Mouse (Mus musculus) common myeloid progenitor, adult 5-6 weeks (primary cell): ENCODE results near the gene C3. TPM values are rescaled to one million over a fixed set of nuclear protein-coding genes. Genes with fewer than 3 reads are reported as not detected.

Experiments used
- ATAC-seq: replicated peaks from 2 replicates; pipeline ENCODE4 v1.8.0; 2016; ENCODE audit warnings: low read depth, mild to moderate bottlenecking, moderate TSS enrichment, inconsistent platforms; ENCODE audit not compliant: poor library complexity, severe bottlenecking
- total RNA-seq: library from RNA; stranded (forward); fragments of 200-1000, 187-1606 nt; gene quantifications from 2 replicates; pipeline ENCODE4 v1.2.3, GENCODE M21; 2017

Gene C3
- 8.4 and 19.3 TPM in 2 replicates for total RNA-seq

DNA sequence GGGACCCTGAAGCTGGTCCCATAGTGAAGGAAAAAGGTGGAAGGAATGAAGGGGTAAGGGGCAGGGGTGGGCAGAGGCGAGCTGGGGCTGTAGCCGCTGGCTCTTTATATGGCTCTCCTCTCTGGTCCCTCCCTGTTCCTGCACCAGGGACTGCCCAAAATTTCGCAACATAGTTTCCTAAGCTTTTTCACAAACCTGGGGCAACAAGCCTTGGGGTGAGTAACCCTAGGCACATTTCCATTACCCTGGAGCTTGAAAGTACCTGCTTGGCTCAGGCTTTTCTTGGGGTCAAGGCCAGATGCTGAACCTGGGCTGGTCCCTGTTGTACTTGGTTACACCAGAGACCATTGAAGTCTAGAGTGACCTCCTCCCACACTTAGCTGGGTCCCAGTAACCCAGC, at the start of gene C3:
TSS of gene C3 (minus strand) at position 123 of the 400 bp plus-strand sequence.
- peak; percentile 55 for ATAC-seq

GRCm38 (mm10) chr17:57276634-57277121, 48.7 kb upstream of the C3 start:
- peak; percentile 51 for ATAC-seq

DNA sequence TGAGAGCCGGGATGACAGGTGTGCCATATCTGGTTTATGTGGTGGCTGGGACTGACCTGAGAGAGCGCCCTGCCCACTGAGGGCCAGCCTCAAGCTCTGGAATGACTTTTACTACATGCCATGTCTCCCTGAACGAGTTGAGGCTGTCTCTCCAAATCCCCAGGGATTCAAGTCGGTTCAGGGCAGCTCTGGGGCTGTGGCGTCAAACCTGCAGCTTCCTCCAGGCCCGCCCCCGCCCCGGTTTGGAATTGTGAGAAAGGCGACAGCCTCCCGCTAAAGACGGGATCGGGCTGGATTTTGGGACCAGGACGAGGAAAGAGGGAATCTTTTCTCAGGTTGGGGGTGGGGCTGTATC, 48.0 kb upstream of the C3 start:
- no peak for ATAC-seq

DNA sequence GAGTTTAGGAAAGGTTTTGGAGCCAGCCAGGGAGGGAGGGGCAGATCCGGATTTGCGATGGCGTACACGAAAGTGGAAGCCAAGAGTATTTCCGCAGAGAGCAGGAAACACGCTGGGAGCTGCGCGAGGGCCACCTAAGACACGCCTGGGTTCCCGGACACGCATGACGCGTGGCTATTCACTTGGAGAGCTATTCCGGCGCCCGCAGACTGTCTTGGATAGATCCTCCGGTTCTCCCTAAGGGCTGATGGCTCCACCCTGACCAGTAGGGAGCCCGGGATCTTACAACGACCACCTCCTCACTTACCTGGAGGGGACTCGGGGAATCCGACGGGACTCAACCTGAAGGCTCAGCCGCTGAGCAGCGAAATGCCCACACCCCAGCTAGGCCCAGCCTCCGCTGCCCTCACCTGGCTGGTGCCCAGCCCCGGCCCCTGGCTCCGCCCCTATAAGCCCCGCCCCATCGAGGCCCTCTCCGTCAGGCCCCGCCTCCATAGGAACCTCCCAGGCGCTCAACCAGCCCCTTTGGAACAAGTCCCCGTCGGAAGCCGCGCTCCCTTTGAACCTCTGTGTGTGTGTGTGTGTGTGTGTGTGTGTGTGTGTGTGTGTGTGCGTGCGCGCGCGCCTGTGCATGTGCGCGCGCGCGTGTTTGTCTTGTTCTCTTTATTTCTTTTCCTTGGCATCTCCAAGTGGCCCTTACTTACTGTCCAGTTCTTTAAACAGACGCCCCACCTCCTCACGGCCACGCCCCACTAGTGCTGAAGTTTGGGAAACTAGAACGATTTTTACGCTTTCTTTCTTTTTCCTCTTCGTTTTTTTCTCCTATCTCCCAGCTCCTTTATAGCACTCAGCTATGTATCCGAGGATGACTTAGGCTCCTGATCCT, 47.4 kb upstream of the C3 start:
- ATAC-seq, result peak; percentile 61

GRCm38 (mm10) chr17:57274686-57275085, 46.8 kb upstream of the C3 start:
- no peak for ATAC-seq

- no peak for ATAC-seq
These were observed 45.9 kb upstream of the C3 start for GRCm38 (mm10) chr17:57273846-57274245.

DNA sequence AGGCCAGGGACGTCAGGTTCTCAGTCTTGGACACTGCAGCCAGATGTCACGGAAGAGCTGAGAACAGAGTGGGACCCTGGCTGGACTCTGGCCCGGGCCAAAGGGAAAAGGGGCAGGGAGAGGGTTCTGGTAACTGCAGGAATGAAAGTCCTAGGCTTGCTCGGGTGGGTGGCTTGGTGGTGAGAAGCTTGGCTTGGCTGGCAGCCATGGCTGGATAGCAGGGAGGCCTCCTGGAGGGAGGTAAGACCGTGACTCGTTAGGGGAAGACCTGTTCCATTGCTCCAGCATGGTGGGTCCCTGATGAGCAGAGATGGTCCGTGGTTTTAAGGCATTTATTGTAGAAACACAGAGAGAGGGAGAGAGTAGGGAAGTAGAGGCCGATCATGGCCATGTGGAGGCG, 43.4 kb upstream of the C3 start:
- ATAC-seq, result no peak

DNA sequence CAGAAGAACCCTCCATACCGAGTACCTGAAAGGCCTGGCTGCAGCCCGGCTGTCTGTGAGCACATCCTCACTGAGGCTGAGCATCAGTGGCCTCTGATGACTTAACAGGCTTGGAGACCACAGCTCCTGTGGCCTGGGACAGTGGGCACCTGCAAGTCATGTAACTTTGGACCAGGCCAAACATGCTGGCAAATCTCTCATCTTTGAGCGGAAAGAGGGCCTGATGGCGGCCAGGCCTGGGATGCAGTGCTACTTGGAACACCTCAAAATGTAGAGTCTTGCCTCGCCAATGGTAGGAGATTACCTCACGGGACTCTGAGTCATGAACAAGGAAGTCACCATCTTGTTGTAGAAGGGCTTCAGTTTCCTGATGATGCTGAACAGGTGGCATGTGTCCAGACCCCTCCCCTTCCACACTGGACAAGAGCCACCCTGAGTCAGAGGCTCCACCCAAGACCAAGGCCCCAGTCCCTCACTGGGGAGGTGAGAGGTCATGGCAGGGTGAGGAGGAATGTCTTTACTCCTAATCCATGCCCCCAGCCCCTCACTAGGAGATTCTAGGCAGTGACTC, 39.7 kb upstream of the C3 start:
- no peak for ATAC-seq

- ATAC-seq, result peak; percentile 90
These were observed 37.3 kb upstream of the C3 start for GRCm38 (mm10) chr17:57264972-57265945.

DNA sequence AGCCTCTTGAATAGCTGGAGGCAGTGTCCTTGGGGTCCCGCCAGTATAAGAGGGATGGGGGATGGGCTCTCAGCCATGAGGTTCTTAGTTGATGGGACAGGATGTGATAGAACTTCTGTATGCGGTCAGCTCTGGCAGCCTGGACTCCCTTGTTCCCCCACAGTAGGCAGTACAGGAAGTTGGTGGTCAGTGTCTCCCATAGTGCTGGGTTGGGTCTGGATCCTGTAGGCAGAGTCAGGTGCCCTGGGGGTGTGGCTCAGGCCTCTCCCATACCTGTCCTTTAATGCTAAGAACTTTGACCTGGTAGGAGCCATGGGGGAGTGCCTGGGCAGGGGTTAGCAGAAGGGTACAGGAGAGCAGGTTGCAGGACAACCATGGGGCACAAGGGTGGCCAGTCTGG, 36.2 kb upstream of the C3 start:
- peak; percentile 76 for ATAC-seq

DNA sequence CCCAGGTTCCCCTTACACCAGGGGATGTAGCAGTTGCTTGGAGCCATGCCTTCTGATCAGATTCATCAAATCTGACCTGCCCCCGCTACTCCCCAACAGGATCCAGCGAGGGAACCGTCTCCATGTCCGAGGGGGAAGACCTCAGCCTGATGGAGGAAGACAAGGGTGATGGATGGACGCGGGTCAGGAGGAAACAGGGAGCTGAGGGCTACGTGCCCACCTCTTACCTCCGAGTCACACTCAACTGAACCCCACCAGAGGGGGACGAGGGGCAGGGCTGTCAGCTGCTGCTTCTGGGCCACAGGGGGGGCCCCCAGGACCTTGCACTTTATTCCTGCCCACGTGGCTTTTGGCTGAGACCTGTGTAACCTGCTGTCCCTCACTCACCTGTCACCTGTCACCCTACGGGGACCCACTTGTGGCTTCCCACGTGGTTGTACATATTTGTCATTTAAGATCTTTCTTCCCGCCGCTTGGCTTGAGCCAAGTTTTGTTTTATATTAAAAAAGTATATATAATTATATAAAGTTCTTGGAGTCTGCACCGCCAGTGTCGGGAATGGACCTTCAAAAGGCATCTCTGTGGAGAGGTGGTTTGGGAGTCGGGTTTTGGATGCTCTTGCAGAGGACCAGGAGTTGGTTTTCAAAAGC, 35.1 kb upstream of the C3 start:
- ATAC-seq, result no peak

- no peak for ATAC-seq
These were observed 33.9 kb upstream of the C3 start for GRCm38 (mm10) chr17:57261796-57262195.

DNA sequence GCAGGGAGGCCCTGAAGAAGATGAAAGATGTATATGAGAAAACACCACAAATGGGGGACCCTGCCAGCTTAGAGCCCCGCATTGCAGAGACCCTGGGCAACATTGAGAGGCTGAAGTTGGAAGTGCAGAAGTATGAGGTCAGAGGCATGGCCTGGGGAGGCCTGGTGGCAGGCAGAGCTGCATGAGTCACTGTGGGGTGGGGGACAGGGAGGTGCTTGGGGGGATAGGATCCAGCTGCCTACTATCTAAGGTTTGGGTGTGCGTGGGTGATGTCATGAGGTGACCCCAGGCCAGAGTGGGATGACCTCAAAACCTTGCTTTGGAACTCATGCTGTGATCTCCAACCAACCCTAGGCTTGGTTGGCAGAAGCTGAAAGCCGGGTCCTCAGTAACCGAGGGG, 33.4 kb upstream of the C3 start:
- ATAC-seq, result no peak

- no peak for ATAC-seq
These were observed 32.4 kb upstream of the C3 start for GRCm38 (mm10) chr17:57260351-57260750.

GRCm38 (mm10) chr17:57259742-57260141, 31.8 kb upstream of the C3 start:
- no peak for ATAC-seq

GRCm38 (mm10) chr17:57258191-57258590, 30.3 kb upstream of the C3 start:
- ATAC-seq, result no peak

DNA sequence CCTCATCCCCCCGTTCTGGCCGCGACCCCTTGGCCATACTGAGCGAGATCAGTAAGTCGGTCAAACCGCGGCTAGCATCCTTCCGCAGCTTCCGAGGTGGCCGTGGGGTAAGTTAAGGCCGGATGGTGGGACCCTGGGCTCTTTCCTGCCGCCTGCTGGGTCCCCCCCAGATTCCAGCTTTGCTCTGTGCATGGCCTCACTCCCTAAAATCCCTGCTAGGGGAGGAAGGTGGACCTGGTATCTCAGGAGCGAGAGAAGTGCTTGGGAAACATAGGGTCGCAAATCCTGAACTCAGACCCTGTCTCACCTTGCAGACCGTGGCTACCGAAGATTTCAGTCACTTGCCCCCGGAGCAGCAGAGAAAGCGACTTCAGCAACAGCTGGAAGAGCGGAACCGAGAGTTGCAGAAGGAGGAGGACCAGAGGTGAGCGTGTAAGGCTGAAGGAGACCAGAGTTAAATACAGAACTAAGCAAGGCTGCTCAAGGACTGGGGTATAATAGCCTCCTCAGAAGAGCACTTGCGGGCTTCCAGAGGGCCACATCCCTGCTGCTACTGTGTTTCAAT, 29.1 kb upstream of the C3 start:
- no peak for ATAC-seq

GRCm38 (mm10) chr17:57255354-57255753, 27.4 kb upstream of the C3 start:
- ATAC-seq, result no peak

DNA sequence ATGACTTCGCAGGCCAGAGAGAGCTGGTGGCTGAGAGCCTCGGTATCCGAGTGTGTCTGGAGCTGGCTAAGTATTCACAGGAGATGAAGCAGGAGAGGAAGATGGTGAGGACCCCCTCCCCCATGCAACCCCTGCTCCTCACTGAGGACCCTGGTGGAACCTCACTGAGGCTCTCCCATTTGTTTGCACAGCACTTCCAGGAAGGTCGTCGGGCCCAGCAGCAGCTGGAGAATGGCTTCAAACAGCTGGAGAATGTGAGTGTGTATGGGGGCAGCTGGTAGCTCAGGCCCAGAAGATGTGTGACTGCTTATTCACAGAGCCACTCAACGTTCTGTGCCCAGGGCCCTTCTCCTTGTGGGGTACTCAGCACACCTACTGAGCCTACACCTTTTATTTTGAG, 25.4 kb upstream of the C3 start:
- no peak for ATAC-seq

- ATAC-seq, result no peak
These were observed 23.5 kb upstream of the C3 start for GRCm38 (mm10) chr17:57251431-57251830.
